Mouse (Mus musculus): Measurements from ENCODE around the gene Alas2. TPM values are rescaled to one million over a fixed set of nuclear protein-coding genes. Genes with fewer than 3 reads are reported as not detected.

Gene Alas2
- total RNA-seq, 2 experiments from 2014 or later, result 3.3 to 3.5 TPM

Small RNAs within 50 kb of the gene (microRNA-seq; reads per million reads assigned to microRNA genes)
- gene Mir3620, result not detected

Other genes with a start within 250 kb of the Alas2 start
- gene Tmem29, start 88.2 kb upstream of the Alas2 start, total RNA-seq (2021), result 1 to 10 TPM; 5.6 TPM
- 10 to 100 TPM; 30.0 to 47.1 TPM for gene Pfkfb1, start 40.9 kb downstream of the Alas2 start, total RNA-seq (2021)
- 1 to 10 TPM; 4.0 to 7.3 TPM for gene Apex2, start 42.5 kb downstream of the Alas2 start, total RNA-seq (2021)
- under 1 TPM; 0.14 to 0.25 TPM for gene Tro, start 110.2 kb downstream of the Alas2 start, total RNA-seq (2021)

All from gastrocnemius, adult 18-20 months (tissue).